Mouse (Mus musculus) heart, embryonic 11.5 days (tissue): ENCODE results near the gene Mmp2. TPM values are rescaled to one million over a fixed set of nuclear protein-coding genes. Genes with fewer than 3 reads are reported as not detected.

ENCODE experiments used
- ATAC-seq: fragments of 200-750 bp; cut with Nextera tagmentation; replicated peaks from 2 replicates; pipeline ENCODE4 v1.8.0; 2017; ENCODE audit warnings: moderate library complexity; ENCODE audit not compliant: insufficient number of reproducible peaks, low FRiP score, low TSS enrichment
- H3K27ac ChIP-seq: fragments of 300-500 bp; sonication (generic); 2 replicates; pipeline ENCODE4 v1.5.1; 2014; ENCODE audit warnings: mild to moderate bottlenecking, low read depth, low read length
- H3K27me3 ChIP-seq: fragments of 300-500 bp; sonication (generic); 2 replicates; pipeline ENCODE4 v1.6.1; 2014; ENCODE audit warnings: mild to moderate bottlenecking, low read length, mixed read lengths; ENCODE audit not compliant: control insufficient read depth, insufficient read depth
- H3K36me3 ChIP-seq: fragments of 300-500 bp; sonication (generic); 2 replicates; pipeline ENCODE4 v1.6.1; 2014; ENCODE audit warnings: mild to moderate bottlenecking, low read length, moderate library complexity, mixed read lengths; ENCODE audit not compliant: control insufficient read depth, insufficient read depth
- H3K4me1 ChIP-seq: fragments of 300-500 bp; sonication (generic); 2 replicates; pipeline ENCODE4 v1.6.1; 2014; ENCODE audit warnings: low read length; ENCODE audit not compliant: control insufficient read depth, insufficient read depth
- H3K4me2 ChIP-seq: fragments of 300-500 bp; sonication (generic); 2 replicates; pipeline ENCODE4 v1.6.1; 2014; ENCODE audit warnings: mild to moderate bottlenecking, moderate library complexity
- H3K4me3 ChIP-seq: fragments of 300-500 bp; sonication (generic); 2 replicates; pipeline ENCODE4 v1.5.1; 2014; ENCODE audit warnings: low read depth, low read length
- H3K9ac ChIP-seq: fragments of 300-500 bp; sonication (generic); 2 replicates; pipeline ENCODE4 v1.6.1; 2014; ENCODE audit warnings: mild to moderate bottlenecking, low read depth, low read length, moderate library complexity
- H3K9me3 ChIP-seq: fragments of 300-500 bp; sonication (generic); replicated peaks from 2 replicates; pipeline ENCODE4 v1.6.1; 2016; ENCODE audit warnings: low read length; ENCODE audit not compliant: control insufficient read depth
- WGBS: fragments of 180-500 bp; shearing (Covaris S2); extraction: QIAGEN DNeasy Blood & Tissue Kit; methylation state at CpG from one replicate; pipeline ENCODE4 v1.1.7; 2014; ENCODE audit not compliant: insufficient replicate concordance; 5-methylcytosine and 5-hydroxymethylcytosine counted together
- polyA plus RNA-seq: library from polyadenylated mRNA; unstranded; fragments of >200 nt; fragmentation: Nextera tagmentation; extraction: Ambion mirVana; gene quantifications from 2 replicates; pipeline ENCODE4 v1.2.1, GENCODE M21; 2014

Mmp2 gene
- polyA plus RNA-seq, 1 experiment from 2014 or later, result 107 TPM

- no peaks in the 10 kb centered on the region for H3K4me1 ChIP-seq
- H3K4me3 ChIP-seq, result no peak overlapping the region
- H3K36me3 ChIP-seq, result no peaks in the 10 kb centered on the region
- H3K4me2 ChIP-seq, result no peak overlapping the region
- H3K9me3 ChIP-seq, result no peaks in the 10 kb centered on the region
- no peaks in the 10 kb centered on the region for H3K27me3 ChIP-seq
- 65% methylated on average over 2 of the region's 2 CpGs for WGBS
- ATAC-seq, result no peak
- no peak overlapping the region for H3K27ac ChIP-seq
- no peak overlapping the region for H3K9ac ChIP-seq
These were observed 66.8 kb downstream of the Mmp2 start for GRCm38 (mm10) chr8:92893870-92894269.

DNA sequence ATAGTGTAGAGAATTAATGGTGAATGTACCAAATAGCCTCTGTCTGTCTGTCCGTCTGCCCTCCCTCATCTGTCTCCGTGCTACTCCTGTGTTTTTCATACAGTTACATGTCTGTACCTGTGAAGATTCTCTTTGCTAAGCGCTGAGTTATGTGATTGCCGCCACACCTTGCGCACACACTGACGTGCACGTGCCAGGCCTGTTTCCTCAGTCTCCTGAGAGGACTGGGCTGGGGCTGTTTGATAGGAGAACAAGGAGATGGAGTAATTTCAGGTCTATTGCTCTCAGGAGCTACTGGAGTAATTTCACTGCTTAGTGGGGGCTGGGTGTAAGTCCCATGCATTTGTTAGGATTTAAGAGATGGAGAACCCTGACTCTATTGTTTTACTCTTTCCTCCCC is 68.0 kb downstream of the Mmp2 start:
- Histone ChIP-seq H3K4me3 (no peak overlapping the region), H3K9me3 (no peaks in the 10 kb centered on the region), H3K4me1 (no peaks in the 10 kb centered on the region), H3K9ac (no peak overlapping the region), H3K27ac (no peak overlapping the region), H3K27me3 (no peaks in the 10 kb centered on the region), H3K36me3 (no peaks in the 10 kb centered on the region), H3K4me2 (no peak overlapping the region)
- 88% methylated on average over 7 of the region's 7 CpGs for WGBS
- ATAC-seq, result no peak

DNA sequence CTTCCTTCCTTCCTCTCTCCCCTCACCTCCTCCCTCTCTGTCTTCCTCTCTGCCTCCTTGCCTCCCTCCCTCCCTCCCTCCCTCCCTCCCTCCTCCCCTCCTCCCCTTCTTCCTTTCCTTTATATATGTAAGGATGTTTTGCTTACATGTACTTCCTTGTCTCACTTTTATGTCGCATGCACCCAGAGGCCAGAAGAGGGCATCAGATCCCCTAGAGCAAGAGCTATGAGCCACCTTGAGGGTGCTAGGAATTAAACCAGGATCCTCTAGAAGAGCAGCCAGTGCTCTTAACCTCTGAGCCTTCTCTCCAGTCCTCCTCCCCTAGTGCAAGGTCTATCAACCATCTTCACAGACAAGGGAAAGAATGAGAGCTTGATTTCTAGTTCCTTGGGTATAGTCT is 69.0 kb downstream of the Mmp2 start:
- ATAC-seq, result no peak
- no peaks in the 10 kb centered on the region for H3K36me3 ChIP-seq
- no peak overlapping the region for H3K9ac ChIP-seq
- H3K27ac ChIP-seq, result no peak overlapping the region
- H3K27me3 ChIP-seq, result no peaks in the 10 kb centered on the region
- H3K9me3 ChIP-seq, result no peaks in the 10 kb centered on the region
- no peak overlapping the region for H3K4me3 ChIP-seq
- H3K4me2 ChIP-seq, result no peak overlapping the region
- 76% methylated on average over 1 of the region's 1 CpGs for WGBS
- H3K4me1 ChIP-seq, result no peaks in the 10 kb centered on the region

DNA sequence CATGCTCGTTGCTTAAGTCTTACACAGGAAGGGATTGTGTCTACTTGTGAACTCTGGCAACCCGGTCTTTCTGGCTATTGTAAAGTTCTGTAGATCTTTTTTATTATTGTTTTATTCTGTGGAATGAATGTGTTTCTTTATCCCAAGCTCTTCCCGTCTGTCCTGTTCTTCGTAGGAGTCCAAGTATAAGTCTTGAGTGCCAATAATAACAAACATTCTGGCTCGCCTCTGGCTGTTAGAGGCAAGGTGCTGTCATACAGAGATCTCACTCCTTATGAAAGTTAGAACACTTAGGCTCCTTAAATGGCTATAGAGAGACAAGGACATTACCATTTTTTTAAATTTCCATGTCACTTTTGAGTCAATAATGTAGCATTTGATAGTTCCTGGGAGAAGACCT is 69.5 kb downstream of the Mmp2 start:
- Histone ChIP-seq H3K4me3 (no peak overlapping the region), H3K4me1 (no peaks in the 10 kb centered on the region), H3K27me3 (no peaks in the 10 kb centered on the region), H3K9me3 (no peaks in the 10 kb centered on the region), H3K4me2 (no peak overlapping the region), H3K36me3 (no peaks in the 10 kb centered on the region), H3K9ac (no peak overlapping the region), H3K27ac (no peak overlapping the region)
- 55% methylated on average over 5 of the region's 5 CpGs for WGBS
- no peak for ATAC-seq

GRCm38 (mm10) chr8:92897794-92898193 is 70.7 kb downstream of the Mmp2 start:
- Histone ChIP-seq H3K9me3 (no peaks in the 10 kb centered on the region), H3K27ac (no peak overlapping the region), H3K4me1 (no peaks in the 10 kb centered on the region), H3K4me3 (no peak overlapping the region), H3K27me3 (no peaks in the 10 kb centered on the region), H3K36me3 (no peaks in the 10 kb centered on the region), H3K4me2 (no peak overlapping the region), H3K9ac (no peak overlapping the region)
- no peak for ATAC-seq
- 80% methylated on average over 4 of the region's 4 CpGs for WGBS

- ATAC-seq, result no peak
- Histone ChIP-seq H3K27me3 (no peaks in the 10 kb centered on the region), H3K4me1 (no peaks in the 10 kb centered on the region), H3K9me3 (no peaks in the 10 kb centered on the region), H3K9ac (no peak overlapping the region), H3K4me3 (no peak overlapping the region), H3K27ac (no peak overlapping the region), H3K36me3 (no peaks in the 10 kb centered on the region), H3K4me2 (no peak overlapping the region)
- 85% methylated on average over 9 of the region's 9 CpGs for WGBS
These were observed 72.5 kb downstream of the Mmp2 start for GRCm38 (mm10) chr8:92899590-92899989.

DNA sequence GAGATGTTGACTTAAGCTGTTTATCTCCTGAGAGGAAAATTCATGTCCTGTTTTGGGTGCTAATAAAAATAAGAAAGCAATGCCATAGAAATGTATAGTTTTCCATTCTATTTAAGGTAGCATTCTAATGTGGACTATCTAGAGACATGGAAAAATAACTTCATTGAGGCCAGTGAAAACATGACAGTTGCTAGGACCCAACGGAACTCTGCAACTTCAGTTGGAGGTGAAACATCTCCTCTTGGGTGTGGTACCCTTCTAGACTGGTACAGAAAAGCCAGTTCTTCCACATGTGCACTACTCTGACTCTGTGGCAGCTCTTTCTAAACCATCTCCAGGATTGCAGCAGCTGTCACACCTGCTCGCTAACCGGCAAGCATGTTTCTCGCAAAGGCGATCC is 74.0 kb downstream of the Mmp2 start, which contains the start of gene Capns2:
Gene Capns2 (plus strand): TSS at position 301 of the 400 bp plus-strand sequence.
- Histone ChIP-seq H3K27me3 (no peaks in the 10 kb centered on the region), H3K9ac (no peak within 1 kb of the TSS), H3K9me3 (no peaks in the 10 kb centered on the region), H3K4me3 (no peak within 1 kb of the TSS), H3K4me2 (no peak within 1 kb of the TSS), H3K36me3 (no peaks in the 10 kb centered on the region), H3K4me1 (no peaks in the 10 kb centered on the region), H3K27ac (no peak within 1 kb of the TSS)
- ATAC-seq, result no peak
- 87% methylated on average over 5 of the region's 5 CpGs for WGBS

GRCm38 (mm10) chr8:92902981-92903380 is 75.9 kb downstream of the Mmp2 start:
- no peak overlapping the region for H3K4me3 ChIP-seq
- 73% methylated on average over 2 of the region's 2 CpGs for WGBS
- no peak overlapping the region for H3K4me2 ChIP-seq
- no peak overlapping the region for H3K27ac ChIP-seq
- H3K9ac ChIP-seq, result no peak overlapping the region
- no peaks in the 10 kb centered on the region for H3K4me1 ChIP-seq
- H3K27me3 ChIP-seq, result no peaks in the 10 kb centered on the region
- H3K36me3 ChIP-seq, result no peaks in the 10 kb centered on the region
- no peaks in the 10 kb centered on the region for H3K9me3 ChIP-seq
- ATAC-seq, result no peak
